Mouse (Mus musculus) myocyte (in vitro differentiated cells): Measurements from ENCODE around the gene Rcc2. TPM values are rescaled to one million over a fixed set of nuclear protein-coding genes. Genes with fewer than 3 reads are reported as not detected.
A peak's percentile ranks its signal among the peaks of the same experiment; 100 is the strongest.

Experiments
- H3K27me3 ChIP-seq: one replicate; pipeline ENCODE4 v1.6.1; 2011; ENCODE audit not compliant: control insufficient read depth, insufficient read depth, insufficient read length
- H3K36me3 ChIP-seq: one replicate; pipeline ENCODE4 v1.6.1; 2011; ENCODE audit not compliant: control insufficient read depth, insufficient read depth
- H3K4me2 ChIP-seq: one replicate; pipeline ENCODE4 v1.6.1; 2011; ENCODE audit warnings: low read depth, control low read depth
- H3K4me3 ChIP-seq: one replicate; pipeline ENCODE4 v1.5.1; 2011; ENCODE audit warnings: mild to moderate bottlenecking, control low read depth, moderate library complexity
- H3K79me2 ChIP-seq: one replicate; pipeline ENCODE4 v1.6.1; 2011; ENCODE audit not compliant: control insufficient read depth, insufficient read depth
- H3ac ChIP-seq: one replicate; pipeline ENCODE4 v1.6.1; 2011; ENCODE audit not compliant: control insufficient read depth, insufficient read length
- CEBPB ChIP-seq: IDR thresholded peaks from 2 replicates; pipeline ENCODE4 v1.6.1; 2011; ENCODE audit warnings: mild to moderate bottlenecking, moderate library complexity; ENCODE audit not compliant: poor library complexity, insufficient read depth, severe bottlenecking
- E2F4 ChIP-seq: IDR thresholded peaks from one replicate; pipeline ENCODE4 v1.6.1; 2011; ENCODE audit warnings: mild to moderate bottlenecking, control low read depth, moderate library complexity; ENCODE audit not compliant: insufficient read depth
- MAX ChIP-seq: IDR thresholded peaks from one replicate; pipeline ENCODE4 v1.6.1; 2011; ENCODE audit warnings: low read depth, mild to moderate bottlenecking, control low read depth
- MYOD1 ChIP-seq, 3 experiments: IDR thresholded peaks; one replicate each; pipeline ENCODE4 v1.6.1; 2011; ENCODE audit warnings: control low read depth in 2 of 3, low read depth in 2 of 3, mild to moderate bottlenecking in 2 of 3, moderate library complexity in 1 of 3; ENCODE audit not compliant: insufficient read length in 2 of 3, control insufficient read depth in 1 of 3
- MYOG ChIP-seq, 3 experiments: IDR thresholded peaks; one replicate each; pipeline ENCODE4 v1.6.1; 2011; ENCODE audit warnings: control low read depth in 2 of 3, low read depth in 2 of 3, mild to moderate bottlenecking in 2 of 3; ENCODE audit not compliant: insufficient read length in 2 of 3, control insufficient read depth in 1 of 3, insufficient read depth in 1 of 3
- POLR2A ChIP-seq: IDR thresholded peaks from one replicate; pipeline ENCODE4 v1.6.1; 2011; ENCODE audit warnings: low read depth, mild to moderate bottlenecking, control low read depth, moderate library complexity; ENCODE audit not compliant: insufficient read length
- POLR2AphosphoS2 ChIP-seq: IDR thresholded peaks from one replicate; pipeline ENCODE4 v1.6.1; 2011; ENCODE audit warnings: low read depth, control low read depth; ENCODE audit not compliant: insufficient read length
- REST ChIP-seq: IDR thresholded peaks from one replicate; pipeline ENCODE4 v1.6.1; 2011; ENCODE audit warnings: mild to moderate bottlenecking, control low read depth, moderate library complexity; ENCODE audit not compliant: insufficient read depth, insufficient read length
- SRF ChIP-seq: IDR thresholded peaks from one replicate; pipeline ENCODE4 v1.6.1; 2011; ENCODE audit warnings: low read depth; ENCODE audit not compliant: control insufficient read depth, insufficient read length
- TCF12 ChIP-seq: IDR thresholded peaks from one replicate; pipeline ENCODE4 v1.6.1; 2011; ENCODE audit warnings: mild to moderate bottlenecking, control low read depth; ENCODE audit not compliant: poor library complexity, insufficient read depth, severe bottlenecking
- TCF3 ChIP-seq: IDR thresholded peaks from one replicate; pipeline ENCODE4 v1.6.1; 2011; ENCODE audit warnings: low read depth, control low read depth; ENCODE audit not compliant: insufficient read length
- USF1 ChIP-seq: IDR thresholded peaks from one replicate; pipeline ENCODE4 v1.6.1; 2011; ENCODE audit warnings: low read depth, mild to moderate bottlenecking, control low read depth, moderate library complexity
- polyA plus RNA-seq: library from polyadenylated mRNA; unstranded; fragments of >200 nt; fragmentation: generic; extraction: Trizol; gene quantifications from one replicate; pipeline ENCODE4 v1.2.1, GENCODE M21; 2012; ENCODE audit warnings: missing spikeins

Gene Rcc2
- polyA plus RNA-seq, 1 experiment = 167 TPM

DNA sequence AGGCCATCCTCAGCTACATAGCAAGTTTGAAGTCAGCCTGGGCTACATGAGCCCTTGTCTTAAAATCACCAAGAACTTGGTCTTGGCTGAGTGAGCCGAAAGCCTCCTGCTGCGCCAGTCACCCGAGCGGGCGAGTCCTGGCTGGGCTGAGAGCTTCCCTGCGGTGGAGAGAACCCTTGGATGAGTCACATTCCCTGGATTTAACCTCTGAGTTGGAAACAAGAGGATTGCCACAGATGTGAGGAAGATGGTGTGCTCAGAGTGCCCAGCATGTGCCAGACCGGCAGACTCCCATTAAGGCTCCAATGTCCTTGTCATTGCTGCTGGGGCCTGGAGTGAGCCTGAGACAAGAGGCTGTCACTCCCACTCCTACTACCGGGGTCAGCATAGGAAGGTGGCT lies 32.5 kb upstream of the Rcc2 start:
- H3K79me2 ChIP-seq = no peaks in the 10 kb centered on the region
- no peak overlapping the region for H3K4me3 ChIP-seq
- no peak for TF ChIP-seq MYOD1 (IDR thresholded peaks at IDR 0.05; ENCODE audit: control insufficient read depth in 1 of 3, insufficient read length in 2 of 3, low read depth in 2 of 3)
- TF ChIP-seq SRF = no peak
- peak in 1 of 3 experiments; percentile 12 for TF ChIP-seq MYOG (IDR thresholded peaks at IDR 0.05; ENCODE audit: control insufficient read depth in 1 of 3, insufficient read depth in 1 of 3, insufficient read length in 2 of 3, low read depth in 2 of 3)

GRCm38 (mm10) chr4:140673527-140674264 lies 26.6 kb upstream of the Rcc2 start:
- no peaks in the 10 kb centered on the region for H3K79me2 ChIP-seq
- no peak overlapping the region for H3K4me2 ChIP-seq
- TF ChIP-seq MYOD1 (IDR thresholded peaks at IDR 0.05; ENCODE audit: control insufficient read depth in 1 of 3, insufficient read length in 2 of 3, low read depth in 2 of 3) = no peak
- no peak for TF ChIP-seq E2F4
- TF ChIP-seq POLR2AphosphoS2 = no peak
- no peak for TF ChIP-seq CEBPB
- TF ChIP-seq USF1 = no peak
- no peak for TF ChIP-seq MAX
- no peak for TF ChIP-seq SRF
- H3K27me3 ChIP-seq = no peaks in the 10 kb centered on the region
- no peaks in the 10 kb centered on the region for H3K36me3 ChIP-seq
- H3ac ChIP-seq = no peak overlapping the region
- H3K4me3 ChIP-seq = no peak overlapping the region

More for the DNA sequence above, 32.5 kb upstream of the Rcc2 start:
- H3K36me3 ChIP-seq = no peaks in the 10 kb centered on the region
- no peaks in the 10 kb centered on the region for H3K27me3 ChIP-seq
- H3ac ChIP-seq = no peak overlapping the region
- peak overlapping the region; percentile 40 for H3K4me2 ChIP-seq

DNA sequence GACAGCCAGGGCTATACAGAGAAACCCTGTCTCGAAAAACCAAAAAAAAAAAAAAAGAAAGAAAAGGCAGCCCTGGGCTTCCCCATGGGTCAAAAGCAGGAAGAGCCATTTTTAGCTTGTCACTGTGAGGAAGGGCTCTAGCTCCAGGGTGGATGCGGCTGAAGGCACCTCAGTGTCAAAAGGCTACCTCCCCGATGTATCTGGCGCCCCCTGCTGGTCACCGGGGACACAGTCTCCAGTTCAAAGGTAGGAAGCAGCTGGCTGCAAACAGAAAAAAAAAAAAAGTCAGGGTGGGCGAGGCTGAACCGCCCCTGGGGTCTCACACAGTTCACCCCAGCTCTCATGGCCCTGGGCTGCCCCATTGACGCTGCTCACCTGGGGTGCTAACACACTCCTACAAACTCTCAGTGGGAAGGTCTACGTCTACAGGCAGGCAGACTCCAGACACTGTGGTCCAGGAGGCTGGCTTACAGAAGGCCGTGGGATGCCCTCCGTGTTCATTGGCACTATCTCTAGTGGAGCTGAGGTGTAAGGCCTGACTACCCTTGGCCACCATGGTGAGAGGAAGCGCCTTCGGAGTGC lies 25.9 kb upstream of the Rcc2 start:
- Histone ChIP-seq H3K4me3 (no peak overlapping the region), H3K79me2 (no peaks in the 10 kb centered on the region), H3K27me3 (no peaks in the 10 kb centered on the region), H3K36me3 (no peaks in the 10 kb centered on the region), H3K4me2 (no peak overlapping the region), H3ac (no peak overlapping the region)
- peak in 1 of 3 experiments; percentile 7 for TF ChIP-seq MYOG (IDR thresholded peaks at IDR 0.05; ENCODE audit: control insufficient read depth in 1 of 3, insufficient read depth in 1 of 3, insufficient read length in 2 of 3, low read depth in 2 of 3)
- TF ChIP-seq SRF = no peak

DNA sequence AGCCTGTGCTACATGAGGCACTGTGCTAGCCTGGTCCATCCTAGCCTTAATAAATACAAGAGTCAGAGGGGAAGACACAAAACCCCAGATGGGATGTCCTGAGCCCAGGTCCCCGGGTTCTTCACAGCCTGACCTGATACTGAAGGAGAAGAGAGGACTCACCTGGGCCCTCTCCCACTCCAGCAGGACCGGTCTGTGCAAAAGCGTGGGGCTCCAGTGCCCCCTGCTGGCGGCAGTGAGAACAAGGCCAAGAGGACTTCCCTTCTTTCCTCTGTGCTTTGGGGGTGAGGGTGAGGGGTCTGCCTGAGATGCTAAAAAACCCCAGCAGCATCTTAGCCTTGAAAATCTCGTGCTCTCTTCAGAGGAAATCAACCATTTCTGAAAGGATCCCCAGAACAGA lies 21.3 kb upstream of the Rcc2 start:
- Histone ChIP-seq H3K36me3 (no peaks in the 10 kb centered on the region), H3K4me3 (no peak overlapping the region), H3K4me2 (no peak overlapping the region), H3ac (no peak overlapping the region), H3K27me3 (no peaks in the 10 kb centered on the region), H3K79me2 (no peaks in the 10 kb centered on the region)
- TF ChIP-seq TCF3 = no peak
- TF ChIP-seq E2F4 = no peak
- no peak for TF ChIP-seq REST
- TF ChIP-seq MYOG (IDR thresholded peaks at IDR 0.05; ENCODE audit: control insufficient read depth in 1 of 3, insufficient read depth in 1 of 3, insufficient read length in 2 of 3, low read depth in 2 of 3) = no peak
- TF ChIP-seq USF1 = no peak

GRCm38 (mm10) chr4:140679723-140680380 lies 20.5 kb upstream of the Rcc2 start:
- H3K36me3 ChIP-seq = no peaks in the 10 kb centered on the region
- H3ac ChIP-seq = no peak overlapping the region
- no peaks in the 10 kb centered on the region for H3K27me3 ChIP-seq
- no peaks in the 10 kb centered on the region for H3K79me2 ChIP-seq
- peak overlapping the region; percentile 59 for H3K4me2 ChIP-seq
- TF ChIP-seq REST = no peak
- TF ChIP-seq TCF12 = no peak
- no peak for TF ChIP-seq POLR2A
- TF ChIP-seq MAX = no peak
- no peak for TF ChIP-seq E2F4
- TF ChIP-seq USF1 = no peak
- no peak for TF ChIP-seq MYOG (IDR thresholded peaks at IDR 0.05; ENCODE audit: control insufficient read depth in 1 of 3, insufficient read depth in 1 of 3, insufficient read length in 2 of 3, low read depth in 2 of 3)
- TF ChIP-seq MYOD1 (IDR thresholded peaks at IDR 0.05; ENCODE audit: control insufficient read depth in 1 of 3, insufficient read length in 2 of 3, low read depth in 2 of 3) = no peak
- TF ChIP-seq SRF = no peak
- TF ChIP-seq POLR2AphosphoS2 = no peak
- no peak for TF ChIP-seq CEBPB
- no peak for TF ChIP-seq TCF3
- H3K4me3 ChIP-seq = no peak overlapping the region
